Mouse (Mus musculus) limb, embryonic 13.5 days (tissue): ENCODE measurements at regions not wholly inside any gene's neighbourhood (a gene's known extent, or its start where the extent isn't known, plus 50 kb on each side); places are given as distances from the start of the nearest gene placed in this dataset.

Experiments
- ATAC-seq: fragments of 200-750 bp; cut with Nextera tagmentation; 2 replicates; pipeline ENCODE4 v1.8.0; 2017; ENCODE audit warnings: low read depth, moderate number of reproducible peaks, moderate TSS enrichment; ENCODE audit not compliant: low FRiP score
- H3K27ac ChIP-seq: fragments of 300-500 bp; sonication (generic); 2 replicates; pipeline ENCODE4 v1.5.1; 2015; ENCODE audit warnings: inconsistent platforms, mild to moderate bottlenecking, moderate library complexity
- H3K27me3 ChIP-seq: fragments of 300-500 bp; sonication (generic); 2 replicates; pipeline ENCODE4 v1.6.1; 2015; ENCODE audit warnings: mild to moderate bottlenecking, inconsistent platforms
- H3K36me3 ChIP-seq: fragments of 300-500 bp; sonication (generic); 2 replicates; pipeline ENCODE4 v1.6.1; 2015; ENCODE audit warnings: inconsistent platforms, mild to moderate bottlenecking, moderate library complexity
- H3K4me1 ChIP-seq: fragments of 300-500 bp; sonication (generic); 2 replicates; pipeline ENCODE4 v1.6.1; 2015; ENCODE audit warnings: inconsistent platforms
- H3K4me2 ChIP-seq: fragments of 300-500 bp; sonication (generic); replicated peaks from 2 replicates; pipeline ENCODE4 v1.6.1; 2015; ENCODE audit warnings: inconsistent platforms, mild to moderate bottlenecking, moderate library complexity
- H3K4me3 ChIP-seq: fragments of 300-500 bp; sonication (generic); 2 replicates; pipeline ENCODE4 v1.5.1; 2015; ENCODE audit warnings: moderate library complexity, mild to moderate bottlenecking, inconsistent platforms
- H3K9ac ChIP-seq: fragments of 300-500 bp; sonication (generic); 2 replicates; pipeline ENCODE4 v1.6.1; 2015; ENCODE audit warnings: mild to moderate bottlenecking, inconsistent platforms
- H3K9me3 ChIP-seq: fragments of 300-500 bp; sonication (generic); 2 replicates; pipeline ENCODE4 v1.6.1; 2016; ENCODE audit warnings: inconsistent platforms
- WGBS: fragments of 180-500 bp; shearing (Covaris S2); methylation state at CpG from one replicate; pipeline ENCODE4 v1.1.7; 2015; 5-methylcytosine and 5-hydroxymethylcytosine counted together

DNA sequence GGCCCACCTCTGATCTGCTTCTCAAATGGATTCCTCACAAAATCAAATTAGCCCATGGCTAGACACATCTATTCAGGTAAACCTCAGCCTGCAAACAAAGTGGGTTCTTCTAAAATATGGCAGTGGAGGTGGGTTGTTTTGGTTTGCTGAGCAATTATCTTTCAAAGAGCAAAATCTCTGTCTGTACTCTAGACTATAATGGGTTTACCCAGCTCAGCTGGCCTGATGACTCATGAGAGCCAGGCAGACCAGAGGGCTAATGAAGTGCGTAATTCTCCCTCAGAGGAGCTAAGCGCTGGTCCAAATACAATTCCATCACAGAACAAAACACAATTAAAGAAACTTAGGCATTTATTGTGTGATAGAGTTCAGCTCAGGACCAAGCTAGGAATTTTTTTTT, 86.1 kb downstream of the Cartpt start:
- Histone ChIP-seq H3K27ac (no peak overlapping the region), H3K9me3 (no peaks in the 10 kb centered on the region), H3K4me1 (peaks cover 19% of the 10 kb centered on the region; the same call in 1 of the 2 replicates), H3K36me3 (no peaks in the 10 kb centered on the region), H3K4me3 (no peak overlapping the region), H3K4me2 (no peak overlapping the region), H3K9ac (no peak overlapping the region), H3K27me3 (no peaks in the 10 kb centered on the region)
- no peak for ATAC-seq
- WGBS = 62% methylated on average over 2 of the region's 2 CpGs

DNA sequence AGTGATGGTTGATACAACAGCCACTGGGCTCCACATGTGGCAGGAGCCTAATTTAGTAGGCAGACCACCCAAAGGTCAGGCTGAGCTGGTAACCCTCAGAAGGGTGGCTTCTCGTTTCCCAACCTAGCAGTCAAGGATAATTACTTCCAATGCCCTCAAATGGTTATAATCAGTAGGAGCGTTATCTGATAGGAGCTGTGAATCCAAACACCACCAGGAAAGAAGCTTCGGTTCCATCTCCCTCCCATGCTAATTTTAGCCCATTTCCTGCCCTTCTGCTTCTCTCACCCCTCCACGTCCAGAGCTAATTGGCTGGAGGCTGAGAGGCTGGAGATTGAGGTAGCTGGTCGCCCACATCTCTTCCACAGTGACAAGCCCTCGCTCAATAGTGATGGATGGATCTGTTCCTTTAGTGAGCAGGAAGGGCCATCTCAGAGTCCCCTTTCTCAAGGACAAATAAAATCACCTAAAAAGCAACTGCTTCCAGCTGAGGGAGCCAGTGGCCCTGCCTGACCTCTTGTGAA, 86.8 kb downstream of the Cartpt start:
- no peak for ATAC-seq
- peaks cover 22% of the 10 kb centered on the region; the same call in 1 of the 2 replicates for H3K4me1 ChIP-seq
- 28% methylated on average over 6 of the region's 6 CpGs for WGBS
- no peak overlapping the region for H3K4me3 ChIP-seq
- no peak overlapping the region for H3K27ac ChIP-seq
- no peaks in the 10 kb centered on the region for H3K27me3 ChIP-seq
- H3K36me3 ChIP-seq = no peaks in the 10 kb centered on the region
- H3K9me3 ChIP-seq = no peaks in the 10 kb centered on the region
- H3K9ac ChIP-seq = no peak overlapping the region
- no peak overlapping the region for H3K4me2 ChIP-seq

DNA sequence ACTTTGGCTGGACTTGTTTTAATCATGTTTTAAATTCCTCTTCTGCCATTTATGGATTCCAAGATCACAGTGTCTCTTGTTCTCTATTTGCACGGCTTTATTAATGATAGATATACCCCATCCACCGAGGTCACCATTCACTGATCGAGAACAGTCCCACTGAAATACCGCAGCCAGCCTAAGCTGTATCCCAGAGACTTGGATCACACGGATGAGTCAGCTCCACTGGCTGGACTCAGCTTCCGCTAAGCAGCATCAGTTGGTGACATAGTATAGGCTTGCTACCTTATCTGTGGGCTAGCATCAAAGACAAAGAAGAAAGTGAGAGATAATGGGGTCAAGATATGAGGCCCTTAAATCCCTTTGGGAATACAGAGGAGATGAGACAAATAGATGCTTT, 106.4 kb downstream of the Cartpt start:
- Histone ChIP-seq H3K27ac (no peak overlapping the region), H3K36me3 (no peaks in the 10 kb centered on the region), H3K4me2 (no peak overlapping the region), H3K4me1 (peaks cover 26% of the 10 kb centered on the region), H3K4me3 (no peak overlapping the region), H3K9ac (no peak overlapping the region), H3K27me3 (no peaks in the 10 kb centered on the region), H3K9me3 (no peaks in the 10 kb centered on the region; the same call in 1 of the 2 replicates)
- 73% methylated on average over 6 of the region's 6 CpGs for WGBS
- no peak for ATAC-seq

DNA sequence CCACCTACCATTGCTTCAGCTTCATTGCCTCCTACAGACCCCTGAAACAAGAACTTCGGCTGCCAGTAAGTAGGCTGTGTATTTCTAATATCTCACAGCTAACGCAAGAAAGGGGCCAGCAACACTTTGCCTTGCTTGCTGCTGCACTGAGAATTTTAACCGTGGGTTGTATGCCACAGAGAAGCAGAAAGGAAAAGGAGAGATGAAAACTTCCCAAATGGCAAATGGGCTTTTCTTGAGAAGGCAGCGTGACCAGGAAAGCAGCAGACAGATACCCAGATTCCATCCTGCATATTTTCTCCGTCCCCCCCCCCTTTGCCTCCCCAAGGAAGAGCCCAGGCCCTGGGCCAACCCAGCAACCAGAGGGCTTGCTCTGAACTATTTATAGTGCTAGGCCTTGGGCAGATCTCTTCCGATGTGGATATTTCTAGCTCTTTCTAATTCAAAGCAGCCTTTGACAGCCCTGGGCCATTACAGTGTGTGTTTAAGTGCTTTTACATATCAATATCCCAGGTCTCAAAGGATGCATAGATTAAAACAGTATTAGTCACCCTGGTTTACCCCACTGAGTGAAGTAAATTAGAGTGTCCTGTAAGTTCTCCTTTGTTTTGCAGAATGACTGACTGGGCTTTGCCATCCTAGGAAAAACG, 107.0 kb downstream of the Cartpt start:
- WGBS = 44% methylated on average over 7 of the region's 7 CpGs
- no peaks in the 10 kb centered on the region for H3K36me3 ChIP-seq
- peak; percentile 48; the same call in 1 of the 2 replicates for ATAC-seq
- H3K4me3 ChIP-seq = no peak overlapping the region
- peak overlapping the region; percentile 56 for H3K27ac ChIP-seq
- no peaks in the 10 kb centered on the region; the same call in 1 of the 2 replicates for H3K9me3 ChIP-seq
- no peaks in the 10 kb centered on the region for H3K27me3 ChIP-seq
- no peak overlapping the region for H3K9ac ChIP-seq
- no peak overlapping the region for H3K4me2 ChIP-seq
- peaks cover 26% of the 10 kb centered on the region for H3K4me1 ChIP-seq

DNA sequence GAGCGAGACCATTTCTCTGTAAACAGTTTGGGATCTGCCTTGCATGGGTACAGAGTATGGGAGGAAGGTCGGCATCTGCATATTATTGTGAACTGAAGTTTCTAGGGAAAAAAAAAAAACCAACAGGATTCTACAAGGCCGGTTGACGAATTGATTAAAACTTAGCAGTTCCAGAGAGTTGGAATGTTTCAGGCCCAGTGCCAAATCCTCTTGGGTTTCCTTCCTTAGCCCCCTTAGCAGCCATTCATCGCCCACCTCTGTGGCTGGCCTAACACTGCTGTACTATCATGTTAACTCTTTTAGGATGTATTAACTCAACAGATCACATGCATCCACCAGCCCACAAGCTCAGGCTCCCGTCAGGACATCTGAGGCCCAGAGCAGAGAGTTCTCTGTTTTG, 107.9 kb downstream of the Cartpt start:
- ATAC-seq = no peak
- H3K9me3 ChIP-seq = no peaks in the 10 kb centered on the region; the same call in 1 of the 2 replicates
- no peak overlapping the region for H3K4me3 ChIP-seq
- H3K27ac ChIP-seq = peak overlapping the region; percentile 10; the same call in 1 of the 2 replicates
- H3K36me3 ChIP-seq = no peaks in the 10 kb centered on the region
- H3K9ac ChIP-seq = no peak overlapping the region
- 54% methylated on average over 6 of the region's 6 CpGs for WGBS
- no peak overlapping the region for H3K4me2 ChIP-seq
- H3K4me1 ChIP-seq = peaks cover 26% of the 10 kb centered on the region
- H3K27me3 ChIP-seq = no peaks in the 10 kb centered on the region

DNA sequence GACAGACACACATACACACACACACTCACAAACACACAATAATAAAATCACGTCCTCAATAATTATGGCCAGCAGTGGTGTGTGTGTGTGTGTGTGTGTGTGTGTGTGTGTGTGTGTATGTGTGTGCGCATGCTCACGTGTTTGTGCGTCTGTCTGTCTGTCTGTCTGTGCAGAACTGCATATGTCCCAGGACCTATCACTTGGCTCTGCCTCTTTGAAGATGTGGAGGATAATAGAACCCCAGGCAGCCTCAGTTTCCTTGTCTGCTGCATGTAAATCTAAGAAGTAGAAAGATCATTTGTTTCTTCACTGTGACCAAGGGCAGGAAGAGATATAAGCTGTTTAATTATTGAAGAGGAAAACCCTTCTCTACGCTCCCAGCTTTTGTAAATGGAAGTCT, 109.9 kb downstream of the Cartpt start:
- ATAC-seq = no peak
- Histone ChIP-seq H3K9me3 (no peaks in the 10 kb centered on the region), H3K4me3 (no peak overlapping the region), H3K9ac (no peak overlapping the region), H3K27ac (no peak overlapping the region), H3K4me2 (no peak overlapping the region), H3K36me3 (no peaks in the 10 kb centered on the region), H3K4me1 (peaks cover 26% of the 10 kb centered on the region), H3K27me3 (no peaks in the 10 kb centered on the region)
- 89% methylated on average over 5 of the region's 5 CpGs for WGBS

DNA sequence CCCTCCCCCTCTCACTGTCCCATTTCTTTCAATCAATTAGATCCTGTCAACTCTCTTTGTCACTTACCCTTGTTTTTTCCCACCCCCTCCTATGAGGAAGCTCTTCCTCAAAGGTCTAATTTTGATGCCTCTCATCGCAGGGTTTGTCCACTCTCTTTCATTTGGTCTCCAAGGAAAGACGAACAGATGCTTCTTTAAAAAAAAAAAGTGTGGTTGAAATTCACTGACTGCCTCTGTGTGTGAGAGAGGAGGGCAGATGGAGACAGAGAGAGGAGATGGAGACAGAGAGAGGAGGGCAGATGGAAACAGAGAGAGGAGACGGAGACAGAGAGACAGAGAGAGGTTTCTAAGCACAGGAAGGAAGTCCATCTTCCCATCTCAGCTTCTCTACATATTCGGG, 113.1 kb downstream of the Cartpt start:
- no peak for ATAC-seq
- no peaks in the 10 kb centered on the region for H3K36me3 ChIP-seq
- no peaks in the 10 kb centered on the region for H3K27me3 ChIP-seq
- no peak overlapping the region for H3K4me2 ChIP-seq
- no peak overlapping the region for H3K4me3 ChIP-seq
- H3K4me1 ChIP-seq = peaks cover 17% of the 10 kb centered on the region
- 74% methylated on average over 4 of the region's 4 CpGs for WGBS
- 0 out of 2 replicates have a peak overlapping the region, but pooled peaks have one; percentile 4 for H3K9ac ChIP-seq
- H3K9me3 ChIP-seq = no peaks in the 10 kb centered on the region
- H3K27ac ChIP-seq = no peak overlapping the region

DNA sequence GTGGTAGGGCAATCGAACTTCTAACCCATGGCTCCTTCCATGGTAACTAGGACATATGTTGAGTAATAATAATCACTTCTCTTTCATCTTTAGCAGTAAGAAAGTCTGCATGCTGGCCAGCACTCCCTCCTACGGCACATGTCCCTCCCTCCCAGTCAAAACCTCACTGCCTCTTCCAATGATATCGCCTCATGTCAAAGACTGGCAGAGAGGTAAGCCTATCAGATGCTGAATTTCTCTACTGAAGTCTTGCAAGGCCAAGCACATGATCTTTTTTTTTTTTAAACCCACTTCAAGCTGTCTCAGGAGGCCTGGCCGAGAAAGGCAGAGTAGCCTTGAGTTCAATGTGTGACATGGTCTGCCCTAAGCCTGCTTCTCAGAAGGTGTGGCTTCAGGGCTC, 115.5 kb downstream of the Cartpt start:
- Histone ChIP-seq H3K4me2 (no peak overlapping the region), H3K9ac (no peak overlapping the region), H3K27ac (no peak overlapping the region), H3K9me3 (no peaks in the 10 kb centered on the region), H3K27me3 (no peaks in the 10 kb centered on the region), H3K4me1 (peaks cover 31% of the 10 kb centered on the region), H3K4me3 (no peak overlapping the region), H3K36me3 (no peaks in the 10 kb centered on the region)
- WGBS = 83% methylated on average over 4 of the region's 4 CpGs
- no peak for ATAC-seq

DNA sequence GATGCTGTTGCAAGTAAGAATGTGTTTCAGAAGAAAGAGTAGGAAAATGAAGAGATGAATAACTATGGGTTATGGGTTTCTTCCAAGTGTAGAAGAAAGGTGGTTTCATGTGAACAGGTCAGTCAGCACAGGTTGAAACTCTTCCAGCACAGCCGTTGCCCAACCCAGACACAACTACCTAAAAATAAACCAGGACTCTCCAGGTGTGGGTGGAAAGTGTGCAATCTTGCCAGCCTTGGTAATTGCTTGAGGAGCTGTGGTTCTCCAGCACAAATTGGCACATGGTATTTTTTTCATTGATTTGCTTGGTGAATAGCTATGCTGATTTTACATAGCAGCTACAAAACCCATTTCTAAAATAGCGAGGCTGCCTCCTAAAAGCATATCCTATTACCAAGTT, 116.6 kb downstream of the Cartpt start:
- Histone ChIP-seq H3K4me1 (peaks cover 31% of the 10 kb centered on the region), H3K27ac (no peak overlapping the region), H3K36me3 (no peaks in the 10 kb centered on the region), H3K4me3 (no peak overlapping the region), H3K27me3 (no peaks in the 10 kb centered on the region), H3K4me2 (no peak overlapping the region), H3K9ac (no peak overlapping the region), H3K9me3 (no peaks in the 10 kb centered on the region)
- no peak for ATAC-seq
- 76% methylated on average over 2 of the region's 2 CpGs for WGBS

DNA sequence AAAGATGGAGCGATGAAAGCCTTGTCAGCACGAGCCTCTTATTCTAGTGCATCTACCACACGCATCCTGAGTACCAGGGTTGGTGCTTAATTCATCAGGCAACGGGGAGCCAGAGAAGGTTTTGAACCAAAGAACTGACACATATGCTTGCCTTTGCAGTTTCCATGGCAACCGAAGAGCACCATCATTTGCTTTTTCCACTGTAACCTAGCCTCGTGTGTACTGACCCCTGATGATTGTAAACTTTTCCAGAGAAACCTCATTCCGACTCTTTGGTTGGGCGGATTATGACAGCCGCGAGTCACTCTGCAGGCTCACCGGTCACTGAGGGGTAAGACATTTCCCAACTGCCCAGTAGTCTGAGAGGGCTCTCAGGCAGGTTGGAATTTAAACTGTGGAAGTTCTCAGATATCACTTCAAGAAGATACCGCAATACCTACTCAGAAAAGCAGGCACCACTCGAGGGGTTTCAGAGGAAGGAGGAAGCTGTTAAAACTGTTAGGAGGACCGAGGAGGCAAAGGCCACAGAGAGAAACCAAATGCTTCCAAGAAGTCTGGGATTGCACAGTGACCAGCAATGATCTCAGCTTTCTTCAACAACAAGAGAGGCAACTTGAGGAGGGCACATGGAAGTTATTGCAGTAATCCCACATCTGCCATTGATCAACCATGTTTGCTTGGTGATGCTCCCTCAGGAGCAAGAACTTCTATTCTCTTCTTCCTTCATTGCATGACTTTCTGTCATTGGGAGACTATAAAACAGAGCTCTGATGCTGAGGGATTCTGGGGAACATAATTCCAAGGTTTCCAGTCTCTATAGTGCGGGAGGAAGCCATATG, 117.8 kb downstream of the Cartpt start:
- WGBS = 62% methylated on average over 15 of the region's 15 CpGs
- H3K36me3 ChIP-seq = no peaks in the 10 kb centered on the region
- no peaks in the 10 kb centered on the region for H3K27me3 ChIP-seq

DNA sequence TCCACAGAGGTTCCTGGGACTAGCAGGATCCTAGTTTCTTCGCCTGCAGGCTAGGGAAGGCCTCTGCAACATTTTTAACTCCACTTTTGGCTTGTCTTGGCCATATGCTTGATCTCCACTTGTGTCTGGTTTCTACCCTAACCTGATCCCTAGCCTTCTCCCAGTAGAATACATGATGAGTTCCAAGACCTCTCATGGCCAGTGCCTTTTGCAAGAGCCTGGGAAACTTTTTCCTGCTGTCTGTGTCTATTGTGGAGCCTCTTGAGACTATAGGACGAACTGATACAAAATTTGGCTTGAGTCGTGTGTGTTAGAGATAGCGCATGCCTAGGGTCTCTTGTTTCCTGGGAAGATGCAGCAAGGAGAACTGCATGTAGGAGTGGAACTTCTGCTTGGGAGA, 119.3 kb downstream of the Cartpt start:
- no peaks in the 10 kb centered on the region for H3K27me3 ChIP-seq
- no peaks in the 10 kb centered on the region for H3K36me3 ChIP-seq
- H3K9ac ChIP-seq = no peak overlapping the region
- H3K9me3 ChIP-seq = no peaks in the 10 kb centered on the region
- 74% methylated on average over 4 of the region's 4 CpGs for WGBS
- ATAC-seq = no peak
- peaks cover 31% of the 10 kb centered on the region for H3K4me1 ChIP-seq
- H3K27ac ChIP-seq = no peak overlapping the region
- H3K4me3 ChIP-seq = no peak overlapping the region
- peak overlapping the region; percentile 42 for H3K4me2 ChIP-seq

More for the DNA sequence above, 117.8 kb downstream of the Cartpt start:
- H3K4me3 ChIP-seq = no peak overlapping the region
- ATAC-seq = peak; percentile 65; the same call in 1 of the 2 replicates
- H3K27ac ChIP-seq = 0 out of 2 replicates have a peak overlapping the region, but pooled peaks have one; percentile 1
- H3K4me2 ChIP-seq = no peak overlapping the region
- H3K4me1 ChIP-seq = peaks cover 31% of the 10 kb centered on the region
- no peak overlapping the region for H3K9ac ChIP-seq
- no peaks in the 10 kb centered on the region for H3K9me3 ChIP-seq

DNA sequence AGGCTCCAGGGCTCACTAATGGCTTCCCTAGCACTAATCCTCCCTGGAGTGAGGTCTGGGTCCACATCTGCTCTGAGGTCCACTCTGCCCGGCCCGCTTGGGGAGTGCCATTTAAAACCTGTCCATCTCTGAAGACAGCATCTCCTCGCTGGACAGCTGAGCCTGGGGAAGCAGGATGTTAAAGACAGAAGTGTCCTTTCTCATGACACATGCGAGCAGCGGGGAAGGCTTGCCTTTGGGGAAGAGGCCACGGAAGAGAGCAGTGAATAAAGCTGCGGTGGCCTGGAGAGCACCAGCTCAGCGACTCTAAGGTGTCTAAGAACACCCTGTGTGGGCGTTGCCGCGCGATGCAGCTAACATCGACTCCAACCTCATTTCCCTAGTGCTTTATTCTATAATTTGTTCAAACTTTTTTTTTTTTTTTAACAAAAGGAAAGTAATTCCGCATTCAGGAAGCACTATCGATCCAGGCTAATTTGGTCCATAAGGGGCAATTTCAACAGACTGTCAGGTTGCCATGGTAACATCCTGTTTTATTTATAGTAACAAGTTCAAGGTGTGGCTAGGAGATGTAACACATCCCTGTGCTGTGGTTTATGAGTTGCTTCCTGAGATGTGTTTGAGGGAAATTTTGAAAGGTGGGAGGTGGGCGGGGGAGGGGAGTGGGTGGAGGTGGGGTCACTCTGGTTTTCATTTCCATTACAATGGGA, 120.0 kb downstream of the Cartpt start:
- H3K9me3 ChIP-seq = no peaks in the 10 kb centered on the region
- peak; percentile 45; the same call in 1 of the 2 replicates for ATAC-seq
- no peak overlapping the region for H3K9ac ChIP-seq
- no peak overlapping the region; the same call in 1 of the 2 replicates for H3K27ac ChIP-seq
- H3K36me3 ChIP-seq = no peaks in the 10 kb centered on the region
- H3K4me1 ChIP-seq = peaks cover 31% of the 10 kb centered on the region
- WGBS = 6% methylated on average over 16 of the region's 16 CpGs
- no peaks in the 10 kb centered on the region for H3K27me3 ChIP-seq
- peak overlapping the region; percentile 42 for H3K4me2 ChIP-seq
- H3K4me3 ChIP-seq = no peak overlapping the region
